15 mouse cellular contexts compared by ENCODE assay signal in the genomic region with DNA sequence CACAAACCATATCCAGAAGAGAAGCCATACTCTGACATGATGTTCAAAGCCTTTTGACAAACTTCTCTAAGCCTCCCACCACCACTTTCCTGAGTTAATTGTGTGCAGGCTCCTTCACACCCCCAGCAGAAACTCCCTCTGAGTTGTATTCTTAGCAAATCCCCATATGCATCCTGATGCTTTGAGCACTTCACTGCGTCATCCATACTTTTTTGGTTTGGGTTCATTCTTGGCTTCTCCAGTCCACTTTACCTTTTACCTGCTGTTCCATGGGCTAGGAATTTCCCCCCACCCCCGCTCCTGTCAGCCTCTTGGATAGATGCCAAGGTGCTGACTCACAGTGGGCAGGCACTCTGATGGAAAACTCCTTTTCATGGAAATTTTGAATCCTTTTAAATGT.
DNase-seq lines count a peak whose midpoint lies in the region; TF ChIP-seq lines count a peak whose summit lies in the region.
"Had no signal": no experiment of that assay in that cellular context is flagged by ENCODE, and none has a peak within 500 bp of the region (broad histone marks: within the 10 kb centered on the region; RNA-seq: fewer than 3 reads in every experiment).

No protein-coding gene starts in this region.

- no peak overlapping the region for H3K4me3 ChIP-seq in left cerebral cortex, adult 2 months
- no peak overlapping the region for H3K4me3 ChIP-seq in limb, embryonic 10.5 days
- H3K4me3 ChIP-seq: midbrain, embryonic 13.5 days had no signal

- no peaks in the 10 kb centered on the region for H3K36me3 ChIP-seq in limb, embryonic 10.5 days
- H3K36me3 ChIP-seq: midbrain, embryonic 13.5 days had no signal

- peak overlapping the region; percentile 20 for H3K27ac ChIP-seq in left cerebral cortex, adult 2 months
- no peak overlapping the region for H3K27ac ChIP-seq in limb, embryonic 10.5 days
- H3K27ac ChIP-seq: midbrain, embryonic 13.5 days had no signal

- no peaks in the 10 kb centered on the region for H3K9me3 ChIP-seq in limb, embryonic 10.5 days (replicated peaks)
- H3K9me3 ChIP-seq: midbrain, embryonic 13.5 days had no signal

- intact Hi-C loops in left cerebral cortex, postnatal 4 days (cut with DNase I), result no loop called here
- intact Hi-C loops in left cerebral cortex, adult 2 months (cut with DNase I), result loop anchor here (5.0 kb wide), 1 partner anchor 81 kb away; no protein-coding TSS in a partner anchor

- H3K27me3 ChIP-seq in limb, embryonic 10.5 days (ENCODE audit: low read depth, poor library complexity, severe bottlenecking), result no peaks in the 10 kb centered on the region
- H3K27me3 ChIP-seq: midbrain, embryonic 13.5 days had no signal

- peak; percentile 7 to 32 for DNase-seq in cerebellum, postnatal 25 days
- DNase-seq in cerebellum, adult 18-20 months, result no peak
- DNase-seq in left cerebral cortex, adult 18-20 months (ENCODE audit: low spot score in 2 of 2), result peak; percentile 63 to 65
- DNase-seq in left cerebral cortex, postnatal 4 days, result no peak
- DNase-seq in left cerebral cortex, adult 2 months (ENCODE audit: extremely low spot score in 1 of 2, low spot score in 2 of 2), result peak; percentile 13 to 65
- DNase-seq in right cerebral cortex, postnatal 36 days (ENCODE audit: low spot score in 2 of 2), result peak; percentile 13 to 63
- DNase-seq in limb, embryonic 10.5 days (ENCODE audit: low spot score), result no peak
- no peak for DNase-seq in urinary bladder, adult 2 months (ENCODE audit: low spot score)
- DNase-seq: cerebellum, postnatal 36 days; heart, adult 11 months; heart, postnatal 36 days; layer of hippocampus, adult 9-11 months; lung, postnatal 14 days; thymus, postnatal 14 days had no signal

- H3K4me1 ChIP-seq in limb, embryonic 10.5 days, result no peaks in the 10 kb centered on the region

- TF ChIP-seq CTCF in left cerebral cortex, adult 2 months (IDR thresholded peaks at IDR 0.05), result no peak

- 76% methylated on average over 2 of the region's 2 CpGs for WGBS in limb, embryonic 10.5 days

Comparison
In these comparisons a context has a peak if more than half of its experiments do, and no peak if none do; other contexts are left out.
1. DNase-seq: peak in cerebellum, postnatal 25 days (2 of 2), left cerebral cortex, adult 18-20 months (2 of 2), left cerebral cortex, adult 2 months (2 of 2) and right cerebral cortex, postnatal 36 days (2 of 2); none in cerebellum, adult 18-20 months (0 of 2), left cerebral cortex, postnatal 4 days (single experiment), limb, embryonic 10.5 days (single experiment) and urinary bladder, adult 2 months (single experiment).